Mouse (Mus musculus) MEL (cell line): ENCODE data around the gene Hepacam2. TPM values are rescaled to one million over a fixed set of nuclear protein-coding genes. Genes with fewer than 3 reads are reported as not detected.
A peak's percentile ranks its signal among the peaks of the same experiment; 100 is the strongest.

Experiments
- DNase-seq: peaks from one replicate; pipeline ENCODE4 v3.0.0; 2011; ENCODE audit warnings: low read depth, low spot score
- H3K27ac ChIP-seq: 2 replicates; pipeline ENCODE4 v1.5.1; 2012; ENCODE audit warnings: low read depth, mild to moderate bottlenecking, control low read depth, low read length, moderate library complexity; ENCODE audit not compliant: control insufficient read depth
- H3K27me3 ChIP-seq, 2 experiments: fragments of 150-350 bp in 1 of 2; sonication (generic) in 1 of 2; 2 replicates each; pipeline ENCODE4 v1.6.1; 2012; ENCODE audit warnings: low read length in 2 of 2, mild to moderate bottlenecking in 2 of 2, improper control_type of control experiment in 1 of 2, moderate library complexity in 1 of 2; ENCODE audit not compliant: insufficient read depth in 2 of 2, control insufficient read depth in 1 of 2
- H3K36me3 ChIP-seq, 2 experiments: 2 replicates each; pipeline ENCODE4 v1.6.1; 2012 to 2014; ENCODE audit warnings: low read length in 2 of 2, improper control_type of control experiment in 1 of 2, inconsistent platforms in 1 of 2, mild to moderate bottlenecking in 1 of 2; ENCODE audit not compliant: insufficient read depth in 2 of 2, control insufficient read depth in 1 of 2
- H3K4me1 ChIP-seq, 2 experiments: fragments of 150-350 bp in 1 of 2; sonication (generic) in 1 of 2; 2 replicates each; pipeline ENCODE4 v1.6.1; 2012; ENCODE audit warnings: low read length in 2 of 2, improper control_type of control experiment in 1 of 2, mild to moderate bottlenecking in 1 of 2; ENCODE audit not compliant: insufficient read depth in 2 of 2, control insufficient read depth in 1 of 2
- H3K4me3 ChIP-seq, 2 experiments: fragments of 150-350 bp in 1 of 2; sonication (generic) in 1 of 2; 2 replicates each; pipeline ENCODE4 v1.5.1; 2012; ENCODE audit warnings: low read depth in 2 of 2, low read length in 2 of 2, mild to moderate bottlenecking in 2 of 2, moderate library complexity in 2 of 2, control low read depth in 1 of 2, improper control_type of control experiment in 1 of 2; ENCODE audit not compliant: control insufficient read depth in 1 of 2, insufficient read depth in 1 of 2
- H3K79me2 ChIP-seq: 2 replicates; pipeline ENCODE4 v1.6.1; 2012; ENCODE audit warnings: mild to moderate bottlenecking, low read length, moderate library complexity; ENCODE audit not compliant: control insufficient read depth, poor library complexity, insufficient read depth
- H3K9ac ChIP-seq: 2 replicates; pipeline ENCODE4 v1.6.1; 2012; ENCODE audit warnings: low read depth, mild to moderate bottlenecking, control low read depth, low read length, moderate library complexity; ENCODE audit not compliant: control insufficient read depth, poor library complexity, severe bottlenecking
- H3K9me3 ChIP-seq: fragments of 150-350 bp; sonication (generic); replicated peaks from 2 replicates; pipeline ENCODE4 v1.6.1; 2012; ENCODE audit warnings: mild to moderate bottlenecking, low read length, improper control_type of control experiment, moderate library complexity; ENCODE audit not compliant: insufficient read depth
- CHD1 ChIP-seq: IDR thresholded peaks from 2 replicates; pipeline ENCODE4 v1.6.1; 2012; ENCODE audit warnings: low read depth, mild to moderate bottlenecking, inconsistent platforms, low read length, improper control_type of control experiment
- CTCF ChIP-seq, 3 experiments: IDR thresholded peaks in 2 of 3; conservative IDR thresholded peaks in 1 of 3; 2 replicates each; pipeline ENCODE4 v1.5.1; 2011 to 2012; ENCODE audit warnings: low read length in 3 of 3, low read depth in 2 of 3, mild to moderate bottlenecking in 2 of 3, improper control_type of control experiment in 1 of 3, inconsistent platforms in 1 of 3, mixed read lengths in 1 of 3, moderate library complexity in 1 of 3; ENCODE audit not compliant: control insufficient read depth in 1 of 3, insufficient read depth in 1 of 3, poor library complexity in 1 of 3, severe bottlenecking in 1 of 3
- E2F4 ChIP-seq: IDR thresholded peaks from 2 replicates; pipeline ENCODE4 v1.6.1; 2011; ENCODE audit warnings: low read depth, low read length, improper control_type of control experiment, borderline replicate concordance
- ELF1 ChIP-seq: IDR thresholded peaks from 2 replicates; pipeline ENCODE4 v1.6.1; 2014; ENCODE audit warnings: low read depth, mild to moderate bottlenecking, inconsistent platforms, low read length, improper control_type of control experiment, moderate library complexity
- EP300 ChIP-seq, 2 experiments: IDR thresholded peaks; 2 replicates each; pipeline ENCODE4 v1.6.1; 2011; ENCODE audit warnings: improper control_type of control experiment in 2 of 2, low read length in 2 of 2, low read depth in 1 of 2, mild to moderate bottlenecking in 1 of 2
- GABPA ChIP-seq: IDR thresholded peaks from 2 replicates; pipeline ENCODE4 v1.6.1; 2012; ENCODE audit warnings: low read depth, mild to moderate bottlenecking, inconsistent platforms, low read length, improper control_type of control experiment, moderate library complexity
- HCFC1 ChIP-seq: IDR thresholded peaks from 2 replicates; pipeline ENCODE4 v1.6.1; 2012; ENCODE audit warnings: low read depth, mild to moderate bottlenecking, inconsistent platforms, low read length, improper control_type of control experiment, moderate library complexity
- MAZ ChIP-seq: IDR thresholded peaks from 2 replicates; pipeline ENCODE4 v1.6.1; 2012; ENCODE audit warnings: low read depth, mild to moderate bottlenecking, inconsistent platforms, low read length, improper control_type of control experiment
- MEF2A ChIP-seq: IDR thresholded peaks from 2 replicates; pipeline ENCODE4 v1.6.1; 2014; ENCODE audit warnings: low read depth, mild to moderate bottlenecking, inconsistent platforms, low read length, improper control_type of control experiment; ENCODE audit not compliant: poor library complexity, insufficient replicate concordance, severe bottlenecking; ENCODE audit errors: extremely low read depth
- MXI1 ChIP-seq: IDR thresholded peaks from 2 replicates; pipeline ENCODE4 v1.6.1; 2011; ENCODE audit warnings: mild to moderate bottlenecking, low read depth, low read length, improper control_type of control experiment
- MYC ChIP-seq: IDR thresholded peaks from 2 replicates; pipeline ENCODE4 v1.6.1; 2011; ENCODE audit warnings: low read depth, mild to moderate bottlenecking, low read length, improper control_type of control experiment, moderate library complexity
- NELFE ChIP-seq: IDR thresholded peaks from 2 replicates; pipeline ENCODE4 v1.6.1; 2011; ENCODE audit warnings: low read depth, low read length, improper control_type of control experiment
- NRF1 ChIP-seq: IDR thresholded peaks from 2 replicates; pipeline ENCODE4 v1.6.1; 2014; ENCODE audit warnings: low read depth, mild to moderate bottlenecking, inconsistent platforms, low read length, improper control_type of control experiment, moderate library complexity; ENCODE audit not compliant: poor library complexity, insufficient read depth, severe bottlenecking
- POLR2A ChIP-seq, 2 experiments: IDR thresholded peaks; 2 replicates each; pipeline ENCODE4 v1.6.1; 2011 to 2012; ENCODE audit warnings: low read length in 2 of 2, mild to moderate bottlenecking in 2 of 2, control low read depth in 1 of 2, improper control_type of control experiment in 1 of 2, low read depth in 1 of 2, moderate library complexity in 1 of 2; ENCODE audit not compliant: control insufficient read depth in 1 of 2, insufficient read depth in 1 of 2, poor library complexity in 1 of 2
- POLR2AphosphoS2 ChIP-seq: IDR thresholded peaks from 2 replicates; pipeline ENCODE4 v1.6.1; 2011; ENCODE audit warnings: low read length, improper control_type of control experiment
- RAD21 ChIP-seq: IDR thresholded peaks from 2 replicates; pipeline ENCODE4 v1.6.1; 2011; ENCODE audit warnings: mild to moderate bottlenecking, low read depth, low read length, improper control_type of control experiment
- RCOR1 ChIP-seq: IDR thresholded peaks from 2 replicates; pipeline ENCODE4 v1.6.1; 2012; ENCODE audit warnings: low read depth, mild to moderate bottlenecking, inconsistent platforms, low read length, improper control_type of control experiment
- SIN3A ChIP-seq: IDR thresholded peaks from 2 replicates; pipeline ENCODE4 v1.6.1; 2012; ENCODE audit warnings: low read length, improper control_type of control experiment, inconsistent platforms
- SMC3 ChIP-seq: IDR thresholded peaks from 2 replicates; pipeline ENCODE4 v1.6.1; 2011; ENCODE audit warnings: low read depth, low read length, improper control_type of control experiment
- TBP ChIP-seq: IDR thresholded peaks from 2 replicates; pipeline ENCODE4 v1.8.0; 2011; ENCODE audit warnings: low read depth, low read length, improper control_type of control experiment
- TCF12 ChIP-seq: IDR thresholded peaks from 2 replicates; pipeline ENCODE4 v1.6.1; 2014; ENCODE audit warnings: low read depth, mild to moderate bottlenecking, inconsistent platforms, low read length, improper control_type of control experiment, moderate library complexity
- USF2 ChIP-seq, 2 experiments: IDR thresholded peaks; 2 replicates each; pipeline ENCODE4 v1.6.1; 2011 to 2012; ENCODE audit warnings: improper control_type of control experiment in 2 of 2, low read length in 2 of 2, borderline replicate concordance in 1 of 2, inconsistent platforms in 1 of 2, low read depth in 1 of 2, mild to moderate bottlenecking in 1 of 2; ENCODE audit not compliant: insufficient read depth in 1 of 2
- ZC3H11A ChIP-seq: IDR thresholded peaks from 2 replicates; pipeline ENCODE4 v1.6.1; 2012; ENCODE audit warnings: low read depth, mild to moderate bottlenecking, inconsistent platforms, low read length, improper control_type of control experiment
- ZKSCAN1 ChIP-seq: IDR thresholded peaks from 2 replicates; pipeline ENCODE4 v1.6.1; 2012; ENCODE audit warnings: low read depth, mild to moderate bottlenecking, inconsistent platforms, low read length, improper control_type of control experiment, moderate library complexity
- ZMIZ1 ChIP-seq: IDR thresholded peaks from 2 replicates; pipeline ENCODE4 v1.6.1; 2012; ENCODE audit warnings: low read depth, mild to moderate bottlenecking, inconsistent platforms, low read length, improper control_type of control experiment, moderate library complexity
- polyA plus RNA-seq, 2 experiments: library from polyadenylated mRNA; stranded (reverse) in 1 of 2; unstranded in 1 of 2; fragments of >175 nt in 1 of 2; fragments of >200 nt in 1 of 2; gene quantifications; 2 replicates each; pipeline versions ENCODE4 v1.2.1 to v1.2.4; 2012; ENCODE audit warnings: low replicate concordance in 2 of 2, low read depth in 1 of 2; ENCODE audit not compliant: insufficient read length in 2 of 2, insufficient read depth in 1 of 2, missing spikeins in 1 of 2
- total RNA-seq: library from RNA; depleted of rRNA; stranded (reverse); fragments of 300-350 nt; gene quantifications from 2 replicates; pipeline ENCODE4 v1.2.3, GENCODE M21; 2012

Gene Hepacam2
- total and polyA plus RNA-seq, 3 experiments = 0.11 TPM; not detected in 2

GRCm38 (mm10) chr6:3505289-3505688 is 7.2 kb upstream of the Hepacam2 start:
- Histone ChIP-seq H3K27ac (no peak overlapping the region), H3K79me2 (peaks cover 15% of the 10 kb centered on the region), H3K27me3 (no peaks in the 10 kb centered on the region), H3K9me3 (no peaks in the 10 kb centered on the region), H3K4me3 (no peak overlapping the region), H3K36me3 (peaks cover 2 to 3% of the 10 kb centered on the region in 2 experiments; a peak in 3 of 4 replicates), H3K9ac (no peak overlapping the region), H3K4me1 (no peaks in the 10 kb centered on the region)
- TF ChIP-seq POLR2A (IDR thresholded peaks at IDR 0.05; ENCODE audit: control insufficient read depth in 1 of 2, insufficient read depth in 1 of 2, low read depth in 1 of 2, low read length in 2 of 2, poor library complexity in 1 of 2) (no peak), RCOR1 (no peak), TBP (no peak), SIN3A (no peak), MXI1 (no peak), MEF2A (no peak), EP300 (IDR thresholded peaks at IDR 0.05; ENCODE audit: low read depth in 1 of 2, low read length in 2 of 2) (no peak), CHD1 (no peak), RAD21 (no peak), ZMIZ1 (no peak), ZC3H11A (no peak)
- DNase-seq = no peak

GRCm38 (mm10) chr6:3500286-3500685 is 2.2 kb upstream of the Hepacam2 start:
- peaks cover 0 to 12% of the 10 kb centered on the region in 2 experiments; a peak in 2 of 4 replicates for H3K36me3 ChIP-seq
- no peaks in the 10 kb centered on the region for H3K27me3 ChIP-seq
- H3K79me2 ChIP-seq = peaks cover 26% of the 10 kb centered on the region
- no peak overlapping the region for H3K4me3 ChIP-seq
- H3K4me1 ChIP-seq = peaks cover 0 to 2% of the 10 kb centered on the region in 2 experiments; a peak in 2 of 4 replicates
- TF ChIP-seq TCF12 (no peak), ELF1 (no peak), POLR2AphosphoS2 (no peak)
- DNase-seq = no peak
- no peak overlapping the region for H3K27ac ChIP-seq
- H3K9me3 ChIP-seq = no peaks in the 10 kb centered on the region
- H3K9ac ChIP-seq = no peak overlapping the region

GRCm38 (mm10) chr6:3496210-3496609 is 1.9 kb downstream of the Hepacam2 start:
- no peak overlapping the region for H3K27ac ChIP-seq
- DNase-seq = peak; percentile 80
- H3K36me3 ChIP-seq = peaks cover 0 to 11% of the 10 kb centered on the region in 2 experiments; a peak in 2 of 4 replicates
- TF ChIP-seq MYC (no peak), RCOR1 (no peak), EP300 (IDR thresholded peaks at IDR 0.05; ENCODE audit: low read depth in 1 of 2, low read length in 2 of 2) (no peak), E2F4 (no peak), SMC3 (peak; percentile 34), CHD1 (no peak), MXI1 (no peak), HCFC1 (no peak), TCF12 (no peak), MAZ (no peak), ZKSCAN1 (no peak), GABPA (no peak), SIN3A (no peak), CTCF (IDR thresholded peaks at IDR 0.05 in 2 of 3, conservative IDR thresholded peaks at IDR 0.05 in 1 of 3; ENCODE audit: control insufficient read depth in 1 of 3, insufficient read depth in 1 of 3, low read depth in 2 of 3, low read length in 3 of 3, poor library complexity in 1 of 3, severe bottlenecking in 1 of 3) (peak; percentile 17 to 69 (median 67); a peak in 4 of 6 replicates), USF2 (IDR thresholded peaks at IDR 0.05; ENCODE audit: borderline replicate concordance in 1 of 2, insufficient read depth in 1 of 2, low read depth in 1 of 2, low read length in 2 of 2) (no peak), NELFE (no peak), TBP (no peak), RAD21 (peak; percentile 25), NRF1 (no peak)

More at GRCm38 (mm10) chr6:3496210-3496609, 1.9 kb downstream of the Hepacam2 start:
- Histone ChIP-seq H3K79me2 (peaks cover 18% of the 10 kb centered on the region), H3K9ac (no peak overlapping the region), H3K4me3 (no peak overlapping the region), H3K9me3 (no peaks in the 10 kb centered on the region), H3K27me3 (no peaks in the 10 kb centered on the region; a peak in 1 of 4 replicates), H3K4me1 (peaks cover 0 to 2% of the 10 kb centered on the region in 2 experiments; a peak in 2 of 4 replicates)
